Mouse (Mus musculus): ENCODE results near the gene Ist1. TPM values are rescaled to one million over a fixed set of nuclear protein-coding genes. Genes with fewer than 3 reads are reported as not detected.

Gene Ist1
- polyA plus RNA-seq, 1 experiment = 29.2 TPM

- no peak for TF ChIP-seq GATA1 (IDR thresholded peaks at IDR 0.05; ENCODE audit: low read length)
Observed at GRCm38 (mm10) chr8:109697754-109698153, 4.7 kb upstream of the Ist1 start.

GRCm38 (mm10) chr8:109694154-109694553 is 1.1 kb upstream of the Ist1 start:
- TF ChIP-seq GATA1 (IDR thresholded peaks at IDR 0.05; ENCODE audit: low read length) = no peak

GRCm38 (mm10) chr8:109692443-109693145 is 466 bp downstream of the Ist1 start:
- no peak for TF ChIP-seq GATA1 (IDR thresholded peaks at IDR 0.05; ENCODE audit: low read length)

GRCm38 (mm10) chr8:109691769-109692168 is 1.3 kb downstream of the Ist1 start:
- TF ChIP-seq GATA1 (IDR thresholded peaks at IDR 0.05; ENCODE audit: low read length) = no peak

GRCm38 (mm10) chr8:109687248-109687647 is 5.8 kb downstream of the Ist1 start:
- TF ChIP-seq GATA1 (IDR thresholded peaks at IDR 0.05; ENCODE audit: low read length) = no peak

GRCm38 (mm10) chr8:109682120-109682519 is 10.9 kb downstream of the Ist1 start:
- no peak for TF ChIP-seq GATA1 (IDR thresholded peaks at IDR 0.05; ENCODE audit: low read length)

GRCm38 (mm10) chr8:109681535-109681934 is 11.5 kb downstream of the Ist1 start:
- TF ChIP-seq GATA1 (IDR thresholded peaks at IDR 0.05; ENCODE audit: low read length) = no peak

- TF ChIP-seq GATA1 (IDR thresholded peaks at IDR 0.05; ENCODE audit: low read length) = no peak
Observed at GRCm38 (mm10) chr8:109675896-109676643, 17.0 kb downstream of the Ist1 start.

GRCm38 (mm10) chr8:109673596-109673995 is 19.5 kb downstream of the Ist1 start:
- TF ChIP-seq GATA1 (IDR thresholded peaks at IDR 0.05; ENCODE audit: low read length) = no peak

- no peak for TF ChIP-seq GATA1 (IDR thresholded peaks at IDR 0.05; ENCODE audit: low read length)
Observed at GRCm38 (mm10) chr8:109672656-109673055, 20.4 kb downstream of the Ist1 start.

- TF ChIP-seq GATA1 (IDR thresholded peaks at IDR 0.05; ENCODE audit: low read length) = no peak
Observed at GRCm38 (mm10) chr8:109666616-109667015, 26.4 kb downstream of the Ist1 start.

GRCm38 (mm10) chr8:109662328-109662727 is 30.7 kb downstream of the Ist1 start:
- TF ChIP-seq GATA1 (IDR thresholded peaks at IDR 0.05; ENCODE audit: low read length) = no peak

- TF ChIP-seq GATA1 (IDR thresholded peaks at IDR 0.05; ENCODE audit: low read length) = no peak
Observed at GRCm38 (mm10) chr8:109656860-109657259, 36.2 kb downstream of the Ist1 start.

GRCm38 (mm10) chr8:109650801-109651200 is 42.3 kb downstream of the Ist1 start:
- TF ChIP-seq GATA1 (IDR thresholded peaks at IDR 0.05; ENCODE audit: low read length) = no peak

- TF ChIP-seq GATA1 (IDR thresholded peaks at IDR 0.05; ENCODE audit: low read length) = no peak
Observed at GRCm38 (mm10) chr8:109648469-109648868, 44.6 kb downstream of the Ist1 start.

GRCm38 (mm10) chr8:109647331-109647730 is 45.7 kb downstream of the Ist1 start:
- TF ChIP-seq GATA1 (IDR thresholded peaks at IDR 0.05; ENCODE audit: low read length) = no peak

GRCm38 (mm10) chr8:109641236-109641635 is 51.8 kb downstream of the Ist1 start:
- no peak for TF ChIP-seq GATA1 (IDR thresholded peaks at IDR 0.05; ENCODE audit: low read length)

Data from G1E-ER4 (cell line).